Mouse (Mus musculus) midbrain, embryonic 16.5 days (tissue): Measurements from ENCODE around the gene Ccnj. TPM values are rescaled to one million over a fixed set of nuclear protein-coding genes. Genes with fewer than 3 reads are reported as not detected.

ENCODE experiments used
- ATAC-seq: fragments of 200-750 bp; cut with Nextera tagmentation; 2 replicates; pipeline ENCODE4 v1.8.0; 2017; ENCODE audit warnings: moderate TSS enrichment
- H3K27ac ChIP-seq: fragments of 300-500 bp; sonication (generic); 2 replicates; pipeline ENCODE4 v1.5.1; 2014; ENCODE audit warnings: mild to moderate bottlenecking, low read length, mixed read lengths
- H3K27me3 ChIP-seq: fragments of 300-500 bp; sonication (generic); 2 replicates; pipeline ENCODE4 v1.6.1; 2014; ENCODE audit warnings: low read depth, low read length, mixed read lengths; ENCODE audit not compliant: control insufficient read depth, insufficient read depth
- H3K36me3 ChIP-seq: fragments of 300-500 bp; sonication (generic); 2 replicates; pipeline ENCODE4 v1.6.1; 2014; ENCODE audit warnings: mild to moderate bottlenecking, low read length, moderate library complexity, mixed read lengths; ENCODE audit not compliant: control insufficient read depth, insufficient read depth
- H3K4me1 ChIP-seq: fragments of 300-500 bp; sonication (generic); 2 replicates; pipeline ENCODE4 v1.6.1; 2014; ENCODE audit warnings: mild to moderate bottlenecking, low read length, mixed read lengths; ENCODE audit not compliant: control insufficient read depth, insufficient read depth
- H3K4me2 ChIP-seq: fragments of 300-500 bp; sonication (generic); 2 replicates; pipeline ENCODE4 v1.6.1; 2014; ENCODE audit warnings: mild to moderate bottlenecking, low read length, mixed read lengths
- H3K4me3 ChIP-seq: fragments of 300-500 bp; sonication (generic); 2 replicates; pipeline ENCODE4 v1.5.1; 2014; ENCODE audit warnings: low read depth, mild to moderate bottlenecking, low read length, moderate library complexity, mixed read lengths
- H3K9ac ChIP-seq: fragments of 300-500 bp; sonication (generic); 2 replicates; pipeline ENCODE4 v1.6.1; 2014; ENCODE audit warnings: low read depth, low read length, mixed read lengths
- H3K9me3 ChIP-seq: fragments of 300-500 bp; sonication (generic); replicated peaks from 2 replicates; pipeline ENCODE4 v1.6.1; 2014; ENCODE audit warnings: mild to moderate bottlenecking, low read length, mixed read lengths; ENCODE audit not compliant: control insufficient read depth, poor library complexity, severe bottlenecking
- WGBS: fragments of 180-500 bp; shearing (Covaris S2); extraction: QIAGEN DNeasy Blood & Tissue Kit; methylation state at CpG from one replicate; pipeline ENCODE4 v1.1.7; 2014; 5-methylcytosine and 5-hydroxymethylcytosine counted together
- microRNA-seq: library from miRNA; unstranded; fragments of <30 nt; microRNA quantifications from one replicate; pipeline ENCODE4, GENCODE M21; 2017
- polyA plus RNA-seq: library from polyadenylated mRNA; unstranded; fragments of >200 nt; fragmentation: Nextera tagmentation; extraction: Ambion mirVana; gene quantifications from 2 replicates; pipeline ENCODE4 v1.2.1, GENCODE M21; 2015

The Ccnj gene
- polyA plus RNA-seq, 1 experiment from 2014 or later: 16.7 TPM

- peak overlapping the region; percentile 91 for H3K27ac ChIP-seq
- H3K27me3 ChIP-seq: peaks cover 46% of the 10 kb centered on the region
- H3K9ac ChIP-seq: peak overlapping the region; percentile 68
- H3K36me3 ChIP-seq: no peaks in the 10 kb centered on the region
- 1% methylated on average over 51 of the region's 51 CpGs for WGBS
- peak overlapping the region; percentile 52 for H3K4me3 ChIP-seq
- peak overlapping the region; percentile 72 for H3K4me2 ChIP-seq
- H3K9me3 ChIP-seq: no peaks in the 10 kb centered on the region
- ATAC-seq: peak; percentile 99
- peaks cover 2% of the 10 kb centered on the region; the same call in 1 of the 2 replicates for H3K4me1 ChIP-seq
Measured at GRCm38 (mm10) chr19:40872955-40873665, 42.0 kb downstream of the Ccnj start.

- Histone ChIP-seq H3K4me2 (no peak overlapping the region), H3K4me1 (no peaks in the 10 kb centered on the region), H3K27ac (no peak overlapping the region), H3K4me3 (no peak overlapping the region), H3K9me3 (no peaks in the 10 kb centered on the region), H3K27me3 (peaks cover 71% of the 10 kb centered on the region), H3K9ac (no peak overlapping the region), H3K36me3 (no peaks in the 10 kb centered on the region)
- ATAC-seq: no peak
- WGBS: 91% methylated on average over 4 of the region's 4 CpGs
Measured at GRCm38 (mm10) chr19:40881700-40882099, 50.6 kb downstream of the Ccnj start.

GRCm38 (mm10) chr19:40888887-40889286 lies 57.8 kb downstream of the Ccnj start:
- H3K27me3 ChIP-seq: peaks cover 53% of the 10 kb centered on the region
- no peaks in the 10 kb centered on the region for H3K9me3 ChIP-seq
- no peak for ATAC-seq
- no peak overlapping the region for H3K4me3 ChIP-seq
- H3K27ac ChIP-seq: no peak overlapping the region
- no peaks in the 10 kb centered on the region for H3K36me3 ChIP-seq
- no peak overlapping the region for H3K9ac ChIP-seq
- no peak overlapping the region for H3K4me2 ChIP-seq
- WGBS: 93% methylated on average over 1 of the region's 1 CpGs
- no peaks in the 10 kb centered on the region for H3K4me1 ChIP-seq

GRCm38 (mm10) chr19:40894071-40894506 lies 63.0 kb downstream of the Ccnj start:
- 48% methylated on average over 21 of the region's 21 CpGs for WGBS
- H3K36me3 ChIP-seq: no peaks in the 10 kb centered on the region
- H3K9me3 ChIP-seq: no peaks in the 10 kb centered on the region
- H3K4me2 ChIP-seq: peak overlapping the region; percentile 65
- H3K4me1 ChIP-seq: peaks cover 7% of the 10 kb centered on the region; the same call in 1 of the 2 replicates
- H3K27ac ChIP-seq: peak overlapping the region; percentile 89
- H3K4me3 ChIP-seq: peak overlapping the region; percentile 78
- peaks cover 27% of the 10 kb centered on the region for H3K27me3 ChIP-seq
- peak overlapping the region; percentile 72 for H3K9ac ChIP-seq
- ATAC-seq: no peak; the same call in 1 of the 2 replicates

- Histone ChIP-seq H3K4me2 (peak within 1 kb of the TSS; percentile 65), H3K4me1 (peaks cover 7% of the 10 kb centered on the region; the same call in 1 of the 2 replicates), H3K9ac (peak within 1 kb of the TSS; percentile 72), H3K27ac (peak within 1 kb of the TSS; percentile 89), H3K9me3 (no peaks in the 10 kb centered on the region), H3K4me3 (peak within 1 kb of the TSS; percentile 78), H3K36me3 (no peaks in the 10 kb centered on the region), H3K27me3 (peaks cover 22% of the 10 kb centered on the region)
- ATAC-seq: peak; percentile 94
- under 1% methylated on average over 81 of the region's 89 CpGs for WGBS
Measured at GRCm38 (mm10) chr19:40894519-40895392, 63.7 kb downstream of the Ccnj start, which contains the start of gene Zfp518a. Gene Zfp518a, plus strand, starts transcription at chr19:40894705.

- peak overlapping the region; percentile 78 for H3K4me3 ChIP-seq
- 1% methylated on average over 6 of the region's 6 CpGs for WGBS
- peaks cover 7% of the 10 kb centered on the region; the same call in 1 of the 2 replicates for H3K4me1 ChIP-seq
- no peaks in the 10 kb centered on the region for H3K9me3 ChIP-seq
- peak overlapping the region; percentile 65 for H3K4me2 ChIP-seq
- peak overlapping the region; percentile 72 for H3K9ac ChIP-seq
- no peaks in the 10 kb centered on the region for H3K36me3 ChIP-seq
- H3K27ac ChIP-seq: peak overlapping the region; percentile 89
- ATAC-seq: no peak
- H3K27me3 ChIP-seq: peaks cover 18% of the 10 kb centered on the region
Measured at GRCm38 (mm10) chr19:40895393-40895703, 64.3 kb downstream of the Ccnj start.

Small RNAs within 50 kb of the gene (microRNA-seq; reads per million reads assigned to microRNA genes)
- not detected for gene Mir8092

Other genes with a start within 250 kb of the Ccnj start
- 58.4 and 59.2 TPM in 2 replicates for gene Aldh18a1, start 242.8 kb upstream of the Ccnj start, polyA plus RNA-seq
- gene Tctn3, start 219.0 kb upstream of the Ccnj start, polyA plus RNA-seq: 16.8 and 17.7 TPM in 2 replicates
- 8.2 and 8.6 TPM in 2 replicates for gene Entpd1, start 218.9 kb upstream of the Ccnj start, polyA plus RNA-seq
- gene Cc2d2b, start 82.5 kb upstream of the Ccnj start, polyA plus RNA-seq: 0.19 and 0.42 TPM in 2 replicates
- gene Zfp518a, start 63.4 kb downstream of the Ccnj start, polyA plus RNA-seq: 5.3 and 5.7 TPM in 2 replicates
- gene Blnk, start 163.3 kb downstream of the Ccnj start, polyA plus RNA-seq: 0.48 and 0.87 TPM in 2 replicates
- gene Dntt, start 198.0 kb downstream of the Ccnj start, polyA plus RNA-seq: 0.21 and 0.27 TPM in 2 replicates
- not detected in 2 replicates for gene Opalin, start 245.8 kb downstream of the Ccnj start, polyA plus RNA-seq